Mouse (Mus musculus) ovary, adult 18-20 months (tissue): ENCODE data around the gene Cdcp1.

Source experiments
- DNase-seq: peaks from one replicate; pipeline ENCODE4 v3.0.0; 2022; ENCODE audit warnings: low spot score, mixed read lengths

Cdcp1 gene

DNA sequence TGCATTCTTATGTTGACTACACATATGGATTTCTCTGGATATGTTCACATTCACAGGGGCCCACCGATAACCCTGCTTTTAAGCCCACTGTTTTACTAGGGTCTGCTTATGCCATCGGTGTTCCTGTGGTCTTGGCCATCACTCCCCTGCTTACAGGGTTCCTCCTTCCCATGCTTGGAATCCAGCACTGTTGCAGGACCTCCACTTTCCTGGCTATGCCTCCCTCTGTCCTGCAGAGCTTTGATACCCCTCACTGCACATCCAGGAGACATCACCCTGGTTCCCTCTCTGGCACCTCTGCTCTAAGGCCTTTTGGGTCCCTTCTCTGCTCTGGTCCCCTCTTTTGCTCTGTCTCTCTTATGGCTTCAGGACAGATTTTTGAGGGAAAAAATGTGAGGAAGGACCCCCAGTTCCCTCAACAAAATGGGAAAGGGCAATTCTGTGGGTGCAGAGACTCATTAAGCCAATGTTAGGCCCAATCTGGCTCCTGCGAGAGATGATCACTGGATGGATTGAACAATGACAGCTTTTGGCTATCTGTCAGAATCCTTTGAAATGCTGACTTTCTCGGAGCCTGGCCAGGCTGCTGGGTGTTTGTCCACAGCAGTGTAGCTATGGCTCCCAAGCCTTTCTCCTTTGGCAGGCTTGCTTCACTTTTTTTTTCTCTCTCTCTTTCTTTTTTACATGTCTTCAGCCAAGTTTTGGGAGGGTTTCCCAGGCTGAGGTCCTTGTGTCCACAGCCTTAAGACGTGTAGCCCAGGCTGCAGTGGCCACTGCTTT lies 65.4 kb downstream of the Cdcp1 start, which contains the start of gene Clec3b:
TSS of gene Clec3b (plus strand) at position 706 of the 780 bp plus-strand sequence.
- peak; percentile 13 for DNase-seq

DNA sequence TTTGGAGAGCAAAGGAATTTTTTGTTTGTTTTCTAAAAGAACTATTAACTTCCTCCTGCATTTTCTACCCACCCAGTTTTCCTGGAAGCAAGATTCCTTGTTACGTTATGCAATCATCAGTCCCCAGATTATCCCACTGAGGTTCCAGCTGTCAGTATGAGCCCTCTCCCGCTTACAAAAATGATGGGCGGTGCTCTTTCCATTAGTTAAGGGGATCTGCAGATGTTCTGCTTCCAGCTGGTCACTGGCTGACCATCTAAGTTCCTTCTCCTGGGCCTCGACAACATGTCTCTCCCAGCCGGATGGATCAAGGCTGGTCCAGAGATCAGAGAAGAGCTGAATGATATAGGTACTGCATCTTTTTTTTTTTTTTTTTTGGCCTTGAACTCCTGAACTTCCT lies 67.4 kb downstream of the Cdcp1 start:
- DNase-seq, result no peak

DNA sequence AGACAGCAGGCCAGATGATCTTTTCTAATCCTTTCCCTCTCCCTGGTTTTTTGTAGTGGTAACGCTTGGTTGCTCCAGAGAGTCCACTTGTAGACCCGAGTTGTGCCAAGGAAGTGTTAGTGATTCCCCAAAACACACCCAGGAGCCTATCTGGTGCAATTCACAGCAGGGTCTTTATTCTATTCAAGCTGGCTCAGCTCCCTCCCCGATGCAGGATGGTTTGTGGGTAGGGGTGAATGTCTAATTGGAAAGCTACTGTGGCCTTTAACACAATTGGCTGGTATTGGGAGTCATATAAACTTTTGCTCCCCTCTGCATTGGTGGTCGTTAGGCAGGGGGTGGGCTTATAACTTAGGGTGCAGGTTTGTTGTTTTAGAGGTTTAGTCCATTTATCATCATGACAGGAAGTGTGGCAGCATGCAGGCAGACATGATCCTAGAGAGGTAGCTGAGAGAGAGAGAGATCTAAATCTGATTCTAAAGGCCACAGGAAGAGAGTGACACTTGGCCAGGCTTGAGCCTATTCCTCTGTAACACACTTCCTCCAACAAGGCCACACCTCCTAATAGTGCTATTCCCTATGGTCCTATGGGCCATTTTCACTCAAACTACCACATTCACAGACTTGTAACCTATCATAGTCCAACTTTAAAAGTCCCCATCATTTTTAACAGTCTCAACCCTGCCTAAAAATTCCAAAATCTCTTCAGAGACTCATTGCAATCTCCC lies 75.8 kb downstream of the Cdcp1 start:
- no peak for DNase-seq

DNA sequence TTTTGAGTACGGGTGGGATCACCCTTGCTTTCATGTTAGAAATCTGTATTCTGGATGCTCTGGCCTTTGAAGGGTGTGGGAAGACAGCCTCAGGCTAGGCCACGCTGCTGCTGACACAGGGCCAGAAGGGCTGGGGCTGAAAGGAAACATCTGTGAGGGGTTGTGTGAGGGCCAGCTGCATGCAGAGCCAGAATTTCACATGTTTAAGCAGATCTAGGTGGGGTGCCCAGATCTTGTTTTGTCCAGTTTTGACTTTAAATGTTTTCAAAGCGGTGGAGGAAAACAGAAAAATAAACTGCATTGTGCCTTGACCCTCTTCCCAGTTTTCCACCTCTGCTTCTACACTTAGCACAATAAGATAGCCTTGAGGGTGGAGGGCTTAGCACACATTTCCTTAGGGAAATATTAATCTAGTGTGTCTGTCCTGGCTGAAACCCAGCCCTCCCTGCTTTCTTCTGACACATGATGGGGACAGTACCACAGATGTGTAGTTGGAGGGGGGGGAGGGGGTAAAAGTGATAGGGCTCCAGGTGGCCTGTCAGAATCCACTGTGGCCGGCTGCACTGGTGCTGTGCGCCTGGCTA lies 76.9 kb downstream of the Cdcp1 start:
- DNase-seq, result peak; percentile 54

DNA sequence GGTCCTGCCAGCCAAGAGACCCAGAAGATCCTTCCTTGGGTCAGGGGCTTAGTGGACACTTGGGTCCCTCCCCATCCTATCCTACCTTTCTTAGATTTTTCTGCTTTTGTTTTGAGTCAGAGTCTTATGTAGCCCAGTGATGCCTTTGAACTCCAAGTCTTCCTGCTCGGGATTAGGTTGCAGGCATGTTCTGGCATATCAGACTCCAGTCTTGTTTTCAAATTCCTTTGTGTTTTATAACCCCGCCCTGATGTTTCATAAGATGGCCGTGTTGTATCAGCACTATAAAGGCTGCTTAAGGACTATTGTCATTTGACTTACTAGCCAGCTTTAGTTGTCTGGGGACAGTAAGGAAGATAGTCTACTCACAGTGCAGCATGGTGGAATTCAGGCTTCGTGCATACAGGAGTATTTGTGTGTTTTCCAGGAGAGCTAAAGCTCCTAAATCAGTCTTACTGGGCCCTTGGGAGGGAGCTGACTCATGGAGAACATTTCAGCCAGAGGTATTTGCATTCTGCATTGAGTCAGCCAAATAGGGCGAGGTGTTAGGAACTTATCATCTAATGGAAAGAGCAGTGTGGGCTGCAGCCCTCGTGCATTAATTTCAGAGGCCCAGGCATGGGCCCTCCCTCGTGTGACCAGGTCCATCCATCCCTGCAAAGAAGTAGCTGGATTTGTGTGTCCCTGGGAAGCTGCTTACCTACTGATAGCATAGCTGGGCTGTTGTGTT lies 78.7 kb downstream of the Cdcp1 start:
- no peak for DNase-seq

DNA sequence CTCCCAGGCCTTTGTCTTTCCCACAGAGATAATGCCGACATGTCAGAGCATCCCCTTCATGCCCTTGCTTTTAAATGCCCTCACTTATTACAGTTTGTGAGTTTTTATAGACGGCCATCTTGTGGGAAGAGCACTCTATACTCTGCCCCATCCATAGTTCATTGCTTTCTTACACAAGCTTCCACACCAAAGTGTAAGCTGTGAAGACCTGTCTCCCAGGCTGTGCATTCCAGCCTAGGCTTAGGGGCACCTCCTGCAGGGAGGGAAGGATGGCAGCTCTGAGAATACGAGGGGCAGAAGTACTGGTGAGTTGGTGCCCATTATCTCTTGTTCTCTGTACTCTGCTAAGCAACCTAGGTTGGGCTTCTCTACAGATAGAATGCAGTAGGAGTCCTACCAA lies 82.8 kb downstream of the Cdcp1 start:
- no peak for DNase-seq

DNA sequence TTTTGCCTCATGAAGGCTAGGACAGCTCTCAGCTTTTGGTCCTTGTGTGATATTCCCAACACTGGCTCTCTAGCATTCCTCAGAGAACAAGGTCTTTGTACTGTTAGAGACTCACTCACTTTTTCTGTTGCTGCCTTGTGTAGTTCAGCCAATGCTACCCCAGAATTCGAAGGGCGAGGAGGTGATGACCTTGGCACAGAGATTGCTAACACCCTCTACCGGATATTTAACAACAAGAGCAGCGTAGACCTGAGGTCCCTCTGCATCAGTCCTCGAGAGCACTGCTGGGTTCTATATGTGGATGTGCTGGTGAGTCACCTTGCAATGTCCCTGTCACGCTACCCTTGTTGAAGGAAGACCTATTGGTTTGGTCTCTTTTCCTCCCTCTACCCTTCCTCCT lies 88.2 kb downstream of the Cdcp1 start:
- no peak for DNase-seq

DNA sequence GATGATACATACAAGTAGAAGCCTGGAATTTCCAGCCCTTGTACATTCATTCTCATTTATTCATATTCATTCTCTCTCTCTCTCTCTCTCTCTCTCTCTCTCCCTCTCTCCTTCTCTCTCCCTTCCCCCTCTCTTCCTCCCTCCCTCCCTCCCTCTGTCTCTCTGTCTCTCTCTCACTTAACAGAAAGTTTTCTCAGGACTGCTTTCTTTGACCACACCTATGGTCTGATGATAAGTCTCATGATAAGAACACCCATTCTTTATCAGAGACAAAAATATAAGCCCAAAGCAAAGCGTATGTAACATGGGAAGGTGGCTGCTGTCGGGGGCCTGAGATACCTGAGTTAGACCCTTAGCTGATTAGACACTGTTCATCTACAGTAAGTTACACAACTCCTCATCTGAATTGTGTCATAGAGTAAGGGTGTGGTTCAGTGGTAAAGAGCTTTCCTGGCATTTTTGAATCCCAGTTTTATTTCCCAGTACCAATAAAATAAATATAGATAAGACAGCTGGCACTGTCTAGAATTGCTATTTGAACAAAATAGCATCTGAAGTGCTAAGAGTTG lies 91.3 kb downstream of the Cdcp1 start:
- no peak for DNase-seq

DNA sequence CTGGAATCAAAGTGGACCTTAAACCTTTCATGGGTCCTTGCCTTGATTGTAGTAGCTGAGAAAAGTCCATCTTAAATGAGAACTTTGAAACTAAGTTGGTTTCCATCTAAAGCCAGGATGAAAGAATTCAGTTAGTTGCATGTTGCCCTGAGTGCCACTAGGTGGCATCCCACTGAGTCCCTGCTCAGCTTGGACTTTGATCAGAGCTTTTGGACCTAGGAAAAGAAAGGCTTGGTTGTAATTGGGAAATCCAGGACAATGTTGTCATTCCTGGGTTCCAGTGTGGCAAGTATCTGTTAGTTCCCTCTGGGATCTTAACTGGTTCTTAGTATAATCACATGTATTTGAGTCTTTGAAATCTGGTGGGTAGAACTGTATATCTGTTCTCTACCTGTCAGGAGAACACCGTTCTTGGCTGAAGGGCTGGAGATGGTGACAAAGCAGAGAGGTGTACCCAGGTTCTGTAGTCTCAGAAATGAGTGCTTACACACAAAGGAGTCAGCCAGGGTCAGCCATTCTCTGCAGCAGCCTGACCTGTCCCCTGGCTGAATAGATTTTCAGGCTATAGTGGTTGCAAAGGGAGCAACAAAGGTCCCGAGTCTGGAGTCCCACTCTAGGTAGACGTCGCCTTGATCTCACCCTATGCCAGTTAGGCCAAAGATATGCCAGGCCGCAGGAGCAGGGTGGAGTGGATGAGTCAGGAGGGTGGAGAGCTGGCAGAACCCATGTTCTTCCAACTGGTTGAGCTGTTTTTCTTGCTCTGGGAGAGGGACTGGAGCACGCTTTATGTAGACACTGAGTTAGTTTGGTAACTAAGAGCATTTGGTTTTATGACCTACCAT lies 92.0 kb downstream of the Cdcp1 start:
- no peak for DNase-seq

DNA sequence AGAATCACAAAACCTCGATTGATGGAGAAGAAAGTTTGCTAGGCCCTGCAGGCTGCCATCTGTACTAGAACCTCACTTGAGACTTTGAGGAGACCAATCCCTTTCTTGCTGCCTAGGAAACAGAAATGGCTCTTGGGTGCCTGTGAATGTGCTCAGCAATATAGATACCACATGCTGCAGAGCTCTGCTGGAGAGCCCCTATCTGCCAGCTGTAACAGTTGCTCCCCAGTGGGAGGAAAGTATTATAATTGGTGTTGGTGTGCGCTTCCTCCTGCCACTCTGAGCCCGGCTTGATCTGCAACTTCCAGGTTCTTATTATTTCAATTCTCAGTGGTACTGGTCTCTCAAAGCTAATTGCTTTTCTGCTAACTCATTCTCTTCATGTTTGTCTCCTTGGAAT lies 92.8 kb downstream of the Cdcp1 start:
- DNase-seq, result no peak
